Mouse (Mus musculus) kidney, embryonic 14.5 days (tissue): Measurements from ENCODE around the gene Flywch2. TPM values are rescaled to one million over a fixed set of nuclear protein-coding genes. Genes with fewer than 3 reads are reported as not detected.

Experiments used
- ATAC-seq: fragments of 200-750 bp; cut with Nextera tagmentation; 2 replicates; pipeline ENCODE4 v1.8.0; 2017; ENCODE audit warnings: moderate number of reproducible peaks, mild to moderate bottlenecking, moderate TSS enrichment, moderate library complexity; ENCODE audit not compliant: low FRiP score, low TSS enrichment
- H3K27ac ChIP-seq: fragments of 300-500 bp; sonication (generic); 2 replicates; pipeline ENCODE4 v1.5.1; 2014; ENCODE audit warnings: low read depth, mild to moderate bottlenecking, low read length, moderate library complexity, mixed read lengths
- H3K27me3 ChIP-seq: fragments of 300-500 bp; sonication (generic); 2 replicates; pipeline ENCODE4 v1.6.1; 2014; ENCODE audit warnings: mild to moderate bottlenecking, low read length; ENCODE audit not compliant: control insufficient read depth, insufficient read depth
- H3K36me3 ChIP-seq: fragments of 300-500 bp; sonication (generic); 2 replicates; pipeline ENCODE4 v1.6.1; 2014; ENCODE audit warnings: low read length, mixed read lengths; ENCODE audit not compliant: control insufficient read depth, insufficient read depth
- H3K4me1 ChIP-seq: fragments of 300-500 bp; sonication (generic); 2 replicates; pipeline ENCODE4 v1.6.1; 2014; ENCODE audit warnings: low read length, mixed read lengths; ENCODE audit not compliant: control insufficient read depth, insufficient read depth
- H3K4me2 ChIP-seq: fragments of 300-500 bp; sonication (generic); replicated peaks from 2 replicates; pipeline ENCODE4 v1.6.1; 2014; ENCODE audit warnings: low read depth, mild to moderate bottlenecking, low read length
- H3K4me3 ChIP-seq: fragments of 300-500 bp; sonication (generic); 2 replicates; pipeline ENCODE4 v1.5.1; 2014; ENCODE audit warnings: mild to moderate bottlenecking, low read length
- H3K9ac ChIP-seq: fragments of 300-500 bp; sonication (generic); 2 replicates; pipeline ENCODE4 v1.6.1; 2014; ENCODE audit warnings: low read depth, mild to moderate bottlenecking, low read length, moderate library complexity
- H3K9me3 ChIP-seq: fragments of 300-500 bp; sonication (generic); 2 replicates; pipeline ENCODE4 v1.6.1; 2016; ENCODE audit warnings: low read length; ENCODE audit not compliant: control insufficient read depth
- WGBS: fragments of 180-500 bp; shearing (Covaris S2); extraction: QIAGEN DNeasy Blood & Tissue Kit; methylation state at CpG from one replicate; pipeline ENCODE4 v1.1.7; 2014; 5-methylcytosine and 5-hydroxymethylcytosine counted together
- polyA plus RNA-seq: library from polyadenylated mRNA; unstranded; fragments of >200 nt; fragmentation: Nextera tagmentation; extraction: Ambion mirVana; gene quantifications from 2 replicates; pipeline ENCODE4 v1.2.1, GENCODE M21; 2014

Flywch2 gene
- polyA plus RNA-seq, 1 experiment from 2014 or later = 40.7 TPM

DNA sequence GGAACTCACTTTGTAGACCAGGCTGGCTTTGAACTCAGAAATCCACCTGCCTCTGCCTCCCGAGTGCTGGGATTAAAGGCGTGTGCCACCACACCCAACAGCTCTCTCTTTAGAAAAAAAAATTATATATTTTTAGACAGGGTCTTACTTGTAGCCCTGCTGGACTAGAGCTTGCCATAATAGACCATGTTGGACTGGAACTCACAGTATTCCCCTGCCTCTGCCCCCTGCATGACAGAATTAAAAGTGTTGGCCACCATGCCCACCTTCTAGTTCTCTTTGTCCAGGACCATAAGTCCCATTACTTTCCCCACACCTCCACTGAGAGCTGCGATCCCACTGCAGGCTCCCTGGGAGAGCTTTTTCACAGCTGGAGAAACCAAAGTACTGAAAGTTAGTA, 38.4 kb downstream of the Flywch2 start:
- no peak for ATAC-seq
- no peak overlapping the region for H3K27ac ChIP-seq
- peaks cover 36% of the 10 kb centered on the region for H3K27me3 ChIP-seq
- H3K9ac ChIP-seq = no peak overlapping the region
- H3K4me3 ChIP-seq = no peak overlapping the region
- H3K4me2 ChIP-seq = no peak overlapping the region
- H3K4me1 ChIP-seq = peaks cover 26% of the 10 kb centered on the region
- H3K36me3 ChIP-seq = peaks cover 9% of the 10 kb centered on the region
- H3K9me3 ChIP-seq = no peaks in the 10 kb centered on the region
- WGBS = 87% methylated on average over 3 of the region's 3 CpGs

DNA sequence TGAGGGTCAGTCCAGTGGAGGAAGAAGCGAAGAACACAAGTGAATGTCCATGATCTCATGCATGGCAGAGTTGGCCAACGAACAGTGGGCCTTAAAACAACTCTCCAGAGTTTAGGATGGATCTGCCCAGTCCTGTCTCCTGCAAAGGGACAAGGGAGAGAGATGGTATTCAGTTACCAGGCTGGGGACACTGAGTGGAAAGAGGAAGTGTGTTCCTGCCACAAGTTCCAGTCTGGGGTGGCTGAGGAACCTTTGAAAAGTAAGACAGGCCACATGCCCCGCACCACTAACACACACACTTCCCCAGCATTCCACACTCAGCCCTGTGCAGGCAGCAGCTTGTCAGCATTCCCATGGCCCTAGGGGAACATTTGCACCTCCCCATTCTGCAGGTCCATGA, 39.1 kb downstream of the Flywch2 start:
- Histone ChIP-seq H3K4me2 (no peak overlapping the region), H3K36me3 (peaks cover 2% of the 10 kb centered on the region; the same call in 1 of the 2 replicates), H3K27ac (no peak overlapping the region), H3K9me3 (no peaks in the 10 kb centered on the region), H3K9ac (no peak overlapping the region), H3K4me1 (peaks cover 30% of the 10 kb centered on the region), H3K4me3 (no peak overlapping the region), H3K27me3 (peaks cover 43% of the 10 kb centered on the region)
- ATAC-seq = no peak
- 84% methylated on average over 3 of the region's 3 CpGs for WGBS

DNA sequence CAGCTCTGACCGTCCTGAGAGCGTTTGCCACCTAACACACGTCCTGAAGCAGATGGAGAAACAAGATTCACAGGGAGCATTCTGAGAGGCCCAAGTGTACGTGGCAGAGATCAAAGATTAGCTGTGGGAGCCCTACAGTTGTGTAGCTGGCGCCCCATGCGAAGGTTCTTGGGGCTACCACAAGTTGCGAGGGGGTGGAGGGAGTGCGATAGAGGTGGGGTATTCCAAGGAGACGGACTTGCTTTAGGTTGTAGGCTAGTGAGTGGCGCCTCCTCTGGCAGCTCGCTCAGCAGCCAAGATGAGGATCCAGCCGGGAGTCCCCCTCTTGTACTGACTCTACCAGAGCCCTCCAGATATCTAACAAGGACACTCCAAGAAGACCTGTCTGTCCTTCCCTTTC, 39.6 kb downstream of the Flywch2 start:
- WGBS = 2% methylated on average over 12 of the region's 12 CpGs
- H3K9me3 ChIP-seq = no peaks in the 10 kb centered on the region
- H3K27ac ChIP-seq = no peak overlapping the region
- H3K4me1 ChIP-seq = peaks cover 30% of the 10 kb centered on the region
- no peak overlapping the region for H3K9ac ChIP-seq
- peaks cover 48% of the 10 kb centered on the region for H3K27me3 ChIP-seq
- ATAC-seq = 0 out of 2 replicates have a peak, but pooled peaks have one; percentile 2
- H3K4me3 ChIP-seq = peak overlapping the region; percentile 39
- H3K36me3 ChIP-seq = no peaks in the 10 kb centered on the region
- H3K4me2 ChIP-seq = peak overlapping the region; percentile 69

DNA sequence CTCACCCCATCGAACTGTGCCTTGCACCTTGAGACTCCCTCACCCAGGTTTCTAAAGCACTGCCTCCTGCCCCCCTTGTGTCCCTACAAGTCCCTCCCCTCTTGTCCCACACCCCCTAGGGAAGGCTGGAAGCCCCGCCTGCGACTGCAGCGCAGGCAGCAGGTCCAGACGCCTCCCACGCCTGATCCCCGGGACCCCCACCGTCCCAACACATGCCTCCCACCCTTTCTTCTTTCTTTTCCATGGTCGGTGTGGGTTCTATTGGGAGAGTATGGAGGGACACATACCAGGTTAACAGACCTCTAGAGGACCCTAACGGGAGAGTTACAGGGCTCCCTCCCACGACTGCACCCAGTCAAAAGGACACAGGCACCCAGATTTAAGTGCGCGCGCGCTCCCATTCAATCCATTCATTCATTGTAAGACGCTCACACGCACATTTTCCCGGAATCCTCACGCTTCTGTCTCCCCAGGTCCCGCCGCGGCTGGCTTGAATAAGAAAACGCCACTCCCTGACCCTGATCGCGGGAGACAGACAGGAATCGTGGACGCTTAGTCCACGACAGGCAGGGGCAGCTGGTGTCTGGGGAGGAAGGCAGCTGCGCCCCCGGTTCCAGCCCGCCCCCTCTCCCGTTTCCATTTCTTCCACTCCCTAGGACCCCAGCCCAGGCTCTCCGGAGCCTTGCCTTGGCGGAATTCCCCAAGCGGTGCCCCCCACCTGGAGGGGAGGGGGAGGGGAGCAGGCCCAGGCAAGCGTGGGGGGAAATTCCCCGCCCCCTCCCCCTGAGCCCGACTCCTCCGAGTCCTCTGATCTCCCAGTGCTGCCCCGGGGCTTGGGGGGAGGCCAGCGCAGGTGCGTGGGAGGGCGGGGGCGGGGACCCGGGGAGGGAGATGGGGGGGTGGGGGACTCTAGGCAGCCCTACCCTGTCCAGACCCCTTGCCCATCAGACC, 40.3 kb downstream of the Flywch2 start, which contains the start of gene Kremen2:
Kremen2 (minus strand) TSS at position 533 of the 951 bp plus-strand sequence.
- no peaks in the 10 kb centered on the region for H3K36me3 ChIP-seq
- peak within 1 kb of the TSS; percentile 69 for H3K4me2 ChIP-seq
- H3K4me3 ChIP-seq = peak within 1 kb of the TSS; percentile 39
- ATAC-seq = no peak
- no peak within 1 kb of the TSS for H3K27ac ChIP-seq
- H3K9me3 ChIP-seq = no peaks in the 10 kb centered on the region
- WGBS = under 1% methylated on average over 43 of the region's 45 CpGs
- peak within 1 kb of the TSS; percentile 40; the same call in 1 of the 2 replicates for H3K9ac ChIP-seq
- peaks cover 55% of the 10 kb centered on the region for H3K27me3 ChIP-seq
- H3K4me1 ChIP-seq = peaks cover 32% of the 10 kb centered on the region

DNA sequence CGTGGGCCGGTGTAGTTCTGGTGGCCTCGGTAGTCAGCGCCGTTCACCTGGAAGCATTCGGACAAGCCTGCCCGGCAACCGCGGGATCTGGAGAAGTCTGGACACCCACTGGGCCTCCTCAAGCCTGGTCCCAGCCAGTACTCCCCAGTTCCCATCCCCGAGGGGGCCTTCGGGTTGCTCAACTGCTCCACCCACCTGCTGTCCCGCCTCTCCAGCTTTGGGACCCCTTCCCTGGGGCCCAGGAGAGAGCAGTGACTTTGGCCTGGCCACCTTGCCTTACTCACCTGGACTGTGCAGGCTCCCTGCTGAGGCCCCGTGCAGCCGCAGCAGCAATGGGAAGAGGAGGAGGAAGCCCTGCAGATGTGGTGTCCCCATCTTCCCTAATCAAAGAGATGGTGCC, 41.2 kb downstream of the Flywch2 start:
- 3% methylated on average over 14 of the region's 14 CpGs for WGBS
- no peaks in the 10 kb centered on the region for H3K9me3 ChIP-seq
- peaks cover 56% of the 10 kb centered on the region for H3K27me3 ChIP-seq
- peaks cover 34% of the 10 kb centered on the region for H3K4me1 ChIP-seq
- H3K9ac ChIP-seq = 0 out of 2 replicates have a peak overlapping the region, but pooled peaks have one; percentile 40
- no peak overlapping the region for H3K27ac ChIP-seq
- H3K4me3 ChIP-seq = peak overlapping the region; percentile 39
- no peak for ATAC-seq
- H3K36me3 ChIP-seq = no peaks in the 10 kb centered on the region
- peak overlapping the region; percentile 69 for H3K4me2 ChIP-seq

DNA sequence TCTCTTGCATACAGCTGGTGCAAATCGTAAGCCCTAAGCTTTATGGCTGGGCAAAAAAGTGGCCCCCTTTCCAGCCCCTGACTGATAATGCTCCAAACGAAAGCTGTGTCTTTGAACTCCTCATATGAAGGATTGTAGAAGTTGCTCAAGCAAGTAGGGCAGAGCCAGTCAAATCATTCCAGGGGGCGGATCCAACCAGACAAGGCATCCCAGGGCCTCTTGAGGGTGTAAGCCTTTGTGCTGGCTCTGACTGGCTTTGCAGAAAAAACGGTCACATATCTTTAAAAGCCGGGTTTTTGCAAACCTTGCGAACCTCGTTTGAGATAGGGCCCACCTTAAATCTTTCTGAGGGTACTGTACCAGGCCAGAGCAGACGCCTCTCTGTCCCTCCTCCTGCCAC, 41.8 kb downstream of the Flywch2 start:
- Histone ChIP-seq H3K4me3 (peak overlapping the region; percentile 39), H3K27me3 (peaks cover 56% of the 10 kb centered on the region), H3K36me3 (no peaks in the 10 kb centered on the region), H3K9me3 (no peaks in the 10 kb centered on the region), H3K4me1 (peaks cover 37% of the 10 kb centered on the region), H3K9ac (no peak overlapping the region), H3K27ac (no peak overlapping the region), H3K4me2 (peak overlapping the region; percentile 69; the same call in 1 of the 2 replicates)
- no peak for ATAC-seq
- 22% methylated on average over 8 of the region's 8 CpGs for WGBS

DNA sequence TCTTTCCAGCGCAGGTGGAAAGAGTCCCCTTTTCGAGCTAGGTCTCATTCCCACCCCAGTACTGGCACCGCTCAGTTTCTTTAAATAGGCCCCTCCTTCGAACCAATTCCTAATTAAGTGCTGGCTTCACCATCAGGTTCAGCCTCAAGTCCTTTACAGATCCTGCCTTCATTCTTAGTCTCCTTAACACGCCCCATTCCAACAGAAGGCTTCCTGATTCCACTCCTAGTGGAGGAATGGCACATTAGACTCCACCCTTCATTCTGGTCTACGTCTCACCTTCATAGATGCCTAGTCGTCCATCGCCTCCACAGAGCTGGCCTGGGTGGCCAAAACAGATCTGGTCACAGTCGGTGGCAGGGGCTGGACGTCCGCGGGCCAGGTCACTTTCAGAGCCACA, 42.9 kb downstream of the Flywch2 start:
- WGBS = 62% methylated on average over 12 of the region's 12 CpGs
- Histone ChIP-seq H3K27ac (no peak overlapping the region), H3K4me2 (0 out of 2 replicates have a peak overlapping the region, but pooled peaks have one; percentile 27), H3K36me3 (no peaks in the 10 kb centered on the region), H3K9me3 (no peaks in the 10 kb centered on the region), H3K27me3 (peaks cover 59% of the 10 kb centered on the region), H3K4me3 (peak overlapping the region; percentile 20; the same call in 1 of the 2 replicates), H3K4me1 (peaks cover 35% of the 10 kb centered on the region), H3K9ac (no peak overlapping the region)
- no peak for ATAC-seq

DNA sequence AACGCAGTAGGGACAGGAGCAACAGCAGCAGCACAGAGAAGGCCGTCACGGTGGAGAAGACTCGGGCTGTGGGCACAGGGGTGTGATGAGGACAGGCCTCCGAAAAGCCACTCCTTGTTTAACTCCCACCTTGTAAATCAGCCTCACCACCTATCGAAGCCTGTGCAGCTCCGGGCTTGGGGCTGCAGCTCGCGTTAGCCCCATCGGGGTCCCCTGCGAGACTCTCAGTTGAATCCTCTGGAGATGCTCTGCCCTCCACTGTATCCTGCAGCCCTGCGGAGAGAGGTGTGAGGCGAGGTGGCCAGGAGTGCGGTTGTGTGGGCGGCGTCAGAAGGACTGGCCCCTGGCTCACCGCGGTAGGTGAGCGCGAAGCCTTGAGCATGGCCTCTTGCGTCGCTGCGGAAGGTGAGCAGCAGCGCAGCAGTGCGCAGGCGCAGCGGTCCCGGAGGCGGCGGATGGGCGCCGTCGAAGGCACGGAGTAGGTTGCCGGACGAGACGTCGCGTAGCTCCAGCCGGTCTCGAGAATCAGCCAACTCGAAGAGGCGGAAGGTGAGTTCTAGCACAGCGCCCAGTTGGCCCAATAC, 43.6 kb downstream of the Flywch2 start:
- peaks cover 35% of the 10 kb centered on the region for H3K4me1 ChIP-seq
- H3K4me3 ChIP-seq = peak overlapping the region; percentile 20
- H3K27me3 ChIP-seq = peaks cover 59% of the 10 kb centered on the region
- no peak overlapping the region for H3K27ac ChIP-seq
- no peaks in the 10 kb centered on the region for H3K36me3 ChIP-seq
- H3K9me3 ChIP-seq = no peaks in the 10 kb centered on the region
- ATAC-seq = no peak
- 5% methylated on average over 44 of the region's 44 CpGs for WGBS
- no peak overlapping the region for H3K9ac ChIP-seq
- H3K4me2 ChIP-seq = peak overlapping the region; percentile 27; the same call in 1 of the 2 replicates
